Mouse (Mus musculus) hindbrain, embryonic 14.5 days (tissue): ENCODE measurements around the gene Arfrp1. TPM values are rescaled to one million over a fixed set of nuclear protein-coding genes. Genes with fewer than 3 reads are reported as not detected.
A peak's percentile ranks its signal among the peaks of the same experiment; 100 is the strongest.

Experiments used
- ATAC-seq: fragments of 200-750 bp; cut with Nextera tagmentation; 2 replicates; pipeline ENCODE4 v1.8.0; 2017; ENCODE audit warnings: moderate number of reproducible peaks, mild to moderate bottlenecking, moderate TSS enrichment, moderate library complexity; ENCODE audit not compliant: low FRiP score
- DNase-seq: peaks from one replicate; pipeline ENCODE4 v3.0.0-alpha.2; 2015; ENCODE audit warnings: low spot score
- H3K27ac ChIP-seq: fragments of 300-500 bp; sonication (generic); 2 replicates; pipeline ENCODE4 v1.5.1; 2014; ENCODE audit warnings: mild to moderate bottlenecking, moderate library complexity
- H3K27me3 ChIP-seq: fragments of 300-500 bp; sonication (generic); 2 replicates; pipeline ENCODE4 v1.6.1; 2014; ENCODE audit warnings: mild to moderate bottlenecking, low read length, mixed read lengths; ENCODE audit not compliant: control insufficient read depth, insufficient read depth
- H3K36me3 ChIP-seq: fragments of 300-500 bp; sonication (generic); replicated peaks from 2 replicates; pipeline ENCODE4 v1.6.1; 2014; ENCODE audit not compliant: control insufficient read depth, insufficient read depth
- H3K4me1 ChIP-seq: fragments of 300-500 bp; sonication (generic); replicated peaks from 2 replicates; pipeline ENCODE4 v1.6.1; 2014; ENCODE audit warnings: antibody characterized with exemption, low read length, mixed read lengths; ENCODE audit not compliant: control insufficient read depth, insufficient read depth
- H3K4me2 ChIP-seq: fragments of 300-500 bp; sonication (generic); replicated peaks from 2 replicates; pipeline ENCODE4 v1.6.1; 2014; ENCODE audit warnings: mild to moderate bottlenecking, moderate library complexity
- H3K4me3 ChIP-seq: fragments of 300-500 bp; sonication (generic); replicated peaks from 2 replicates; pipeline ENCODE4 v1.5.1; 2014; ENCODE audit warnings: mild to moderate bottlenecking, low read length
- H3K9ac ChIP-seq: fragments of 300-500 bp; sonication (generic); 2 replicates; pipeline ENCODE4 v1.6.1; 2014
- H3K9me3 ChIP-seq: fragments of 300-500 bp; sonication (generic); 2 replicates; pipeline ENCODE4 v1.6.1; 2016; ENCODE audit warnings: low read length; ENCODE audit not compliant: control insufficient read depth
- WGBS: fragments of 180-500 bp; shearing (Covaris S2); extraction: QIAGEN DNeasy Blood & Tissue Kit; methylation state at CpG from one replicate; pipeline ENCODE4 v1.1.7; 2014; 5-methylcytosine and 5-hydroxymethylcytosine counted together
- polyA plus RNA-seq: library from polyadenylated mRNA; unstranded; fragments of >200 nt; fragmentation: Nextera tagmentation; extraction: Ambion mirVana; gene quantifications from 2 replicates; pipeline ENCODE4 v1.2.1, GENCODE M21; 2014

Arfrp1 gene
- polyA plus RNA-seq, 1 experiment from 2014 or later = 63.3 TPM

DNA sequence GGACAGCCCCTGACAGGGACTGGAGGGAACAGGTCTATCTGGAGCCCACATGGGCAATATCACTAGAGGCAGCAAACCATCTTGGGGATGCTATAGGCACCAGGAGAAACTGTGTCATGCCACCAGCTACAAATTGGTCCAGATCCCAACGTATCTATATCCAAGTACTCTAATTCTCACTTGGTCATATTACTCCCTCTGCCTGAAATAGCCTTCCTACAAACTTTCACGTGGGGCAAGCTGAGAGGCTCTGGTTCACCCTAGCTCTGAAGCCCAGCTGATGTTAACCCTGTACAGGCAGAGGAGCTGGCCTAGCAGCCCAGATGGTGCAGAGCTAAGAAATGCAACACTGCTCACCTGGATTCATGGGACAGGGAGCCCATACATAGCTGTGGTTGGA is 26.3 kb upstream of the Arfrp1 start:
- no peaks in the 10 kb centered on the region for H3K9me3 ChIP-seq
- H3K36me3 ChIP-seq = peaks cover 46% of the 10 kb centered on the region
- no peak overlapping the region for H3K4me3 ChIP-seq
- H3K4me1 ChIP-seq = no peaks in the 10 kb centered on the region
- H3K4me2 ChIP-seq = no peak overlapping the region
- H3K27ac ChIP-seq = no peak overlapping the region
- H3K27me3 ChIP-seq = no peaks in the 10 kb centered on the region
- DNase-seq (no peak), ATAC-seq (no peak)
- no peak overlapping the region for H3K9ac ChIP-seq
- WGBS = 75% methylated on average over 2 of the region's 2 CpGs

DNA sequence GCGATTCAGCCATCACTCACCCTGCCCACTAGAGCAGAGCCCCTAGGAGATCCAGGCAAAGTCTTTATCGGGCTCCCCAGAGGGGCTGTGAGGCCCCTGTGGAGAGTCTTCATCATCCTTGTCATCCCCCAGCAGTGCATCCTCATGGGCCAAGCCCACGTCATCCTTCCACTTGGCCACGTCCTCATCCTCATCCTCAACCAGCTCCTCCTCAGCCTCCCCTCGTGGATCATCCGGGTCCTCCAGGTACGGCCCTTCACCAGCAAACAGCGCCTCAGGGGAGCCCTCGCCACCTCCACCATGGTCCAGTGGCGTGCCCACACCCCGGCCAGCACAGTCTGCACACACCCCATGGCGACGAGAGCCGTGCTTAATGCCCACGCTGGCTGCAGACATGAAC is 25.8 kb upstream of the Arfrp1 start:
- ATAC-seq = no peak
- H3K27ac ChIP-seq = no peak overlapping the region
- no peak overlapping the region for H3K4me3 ChIP-seq
- H3K36me3 ChIP-seq = peaks cover 51% of the 10 kb centered on the region
- no peak for DNase-seq
- WGBS = 92% methylated on average over 15 of the region's 15 CpGs
- no peak overlapping the region for H3K9ac ChIP-seq
- no peak overlapping the region for H3K4me2 ChIP-seq
- H3K4me1 ChIP-seq = no peaks in the 10 kb centered on the region
- no peaks in the 10 kb centered on the region for H3K27me3 ChIP-seq
- no peaks in the 10 kb centered on the region for H3K9me3 ChIP-seq

DNA sequence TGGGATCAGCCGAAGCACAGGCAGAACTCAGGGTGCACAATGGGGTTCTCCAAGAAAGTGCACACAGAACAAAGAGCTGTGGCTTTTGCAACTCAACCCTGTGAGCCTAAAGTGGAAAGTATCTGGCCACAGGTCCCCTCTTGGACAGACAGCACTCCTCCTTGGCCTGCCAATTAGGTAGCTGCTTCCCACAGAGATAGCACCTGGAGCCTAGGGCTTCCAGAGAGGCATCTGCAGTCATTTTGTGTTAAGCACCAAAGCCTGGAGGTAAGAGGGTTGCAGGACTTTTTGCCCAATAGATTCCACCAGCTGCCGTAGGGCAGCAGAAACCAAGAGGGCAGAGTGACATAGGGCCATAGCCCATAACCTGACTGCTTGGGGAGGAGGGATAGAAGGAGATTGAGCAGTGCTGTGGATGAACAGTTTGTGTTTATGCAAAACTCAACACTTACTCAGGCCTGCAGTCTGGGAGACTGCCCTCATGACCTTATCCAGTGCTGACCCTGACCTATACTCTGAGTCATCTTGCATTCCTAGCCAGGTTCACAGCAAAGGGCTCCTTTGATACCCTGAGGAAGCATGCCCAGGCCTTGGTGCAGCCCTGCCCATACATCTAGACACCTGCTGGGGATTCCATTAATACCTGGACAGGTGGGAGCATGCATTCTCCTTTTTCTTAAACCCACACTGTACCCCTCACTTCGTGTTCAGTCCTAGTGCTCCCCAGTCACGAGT is 25.1 kb upstream of the Arfrp1 start:
- DNase-seq (no peak), ATAC-seq (no peak; the same call in 1 of the 2 replicates)
- Histone ChIP-seq H3K27ac (no peak overlapping the region), H3K27me3 (no peaks in the 10 kb centered on the region), H3K9ac (no peak overlapping the region), H3K4me1 (no peaks in the 10 kb centered on the region), H3K4me3 (no peak overlapping the region), H3K4me2 (no peak overlapping the region), H3K36me3 (peaks cover 58% of the 10 kb centered on the region), H3K9me3 (no peaks in the 10 kb centered on the region)
- 81% methylated on average over 4 of the region's 4 CpGs for WGBS

DNA sequence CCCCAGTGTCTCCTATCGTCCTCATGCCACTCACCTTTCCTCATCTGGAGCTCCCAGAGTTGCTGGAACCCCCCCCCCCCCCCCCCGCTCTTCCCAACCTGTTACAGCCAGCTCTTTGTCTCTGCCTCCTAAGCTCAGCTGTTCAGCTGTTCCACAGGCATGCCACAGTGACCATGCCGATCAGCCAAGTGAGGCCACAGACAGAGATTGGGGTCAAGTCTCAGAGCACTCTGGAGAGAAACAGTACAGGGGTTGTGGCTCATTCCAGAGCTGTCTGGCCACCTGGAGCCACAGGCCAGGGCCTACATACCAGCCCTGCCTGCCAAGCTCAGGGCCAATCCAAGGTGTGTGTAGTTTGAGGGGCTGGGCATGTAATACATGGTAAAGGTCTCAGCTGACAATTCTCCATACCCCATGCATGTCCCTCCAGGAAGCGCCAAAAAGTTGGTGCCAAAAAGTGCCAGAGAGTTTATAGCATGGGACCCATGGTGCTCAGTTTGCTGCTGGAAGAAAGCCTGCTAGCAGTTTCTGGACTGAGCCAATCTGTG is 21.5 kb upstream of the Arfrp1 start:
- Histone ChIP-seq H3K9ac (no peak overlapping the region), H3K4me2 (no peak overlapping the region), H3K9me3 (no peaks in the 10 kb centered on the region), H3K36me3 (peaks cover 77% of the 10 kb centered on the region), H3K27ac (no peak overlapping the region), H3K4me1 (no peaks in the 10 kb centered on the region), H3K27me3 (no peaks in the 10 kb centered on the region), H3K4me3 (no peak overlapping the region)
- ATAC-seq (no peak), DNase-seq (no peak)
- 77% methylated on average over 3 of the region's 4 CpGs for WGBS

DNA sequence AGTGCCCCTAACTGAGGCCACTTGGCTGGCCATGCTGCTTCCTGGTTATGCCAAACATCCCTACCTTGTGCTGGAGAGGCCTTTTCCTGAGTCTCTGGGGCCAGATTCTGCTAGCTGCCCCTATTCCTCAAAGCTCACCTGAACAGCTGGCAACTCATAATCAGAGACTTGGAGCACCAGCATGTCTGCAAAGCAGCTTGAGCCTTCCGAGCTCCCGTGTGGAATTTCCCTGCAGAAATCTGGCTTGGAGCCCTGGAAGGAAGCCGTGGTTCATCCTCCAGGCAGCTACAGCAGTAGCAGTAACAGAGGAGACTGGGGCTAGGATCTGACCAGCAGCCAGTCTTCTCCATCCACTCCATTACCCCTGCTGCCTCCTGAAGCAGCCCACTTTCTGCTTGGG is 20.7 kb upstream of the Arfrp1 start:
- Histone ChIP-seq H3K36me3 (peaks cover 77% of the 10 kb centered on the region), H3K27me3 (no peaks in the 10 kb centered on the region), H3K27ac (no peak overlapping the region), H3K9me3 (no peaks in the 10 kb centered on the region), H3K9ac (no peak overlapping the region), H3K4me2 (no peak overlapping the region), H3K4me1 (no peaks in the 10 kb centered on the region), H3K4me3 (no peak overlapping the region)
- WGBS = 88% methylated on average over 3 of the region's 3 CpGs
- ATAC-seq = no peak
- DNase-seq = no peak

DNA sequence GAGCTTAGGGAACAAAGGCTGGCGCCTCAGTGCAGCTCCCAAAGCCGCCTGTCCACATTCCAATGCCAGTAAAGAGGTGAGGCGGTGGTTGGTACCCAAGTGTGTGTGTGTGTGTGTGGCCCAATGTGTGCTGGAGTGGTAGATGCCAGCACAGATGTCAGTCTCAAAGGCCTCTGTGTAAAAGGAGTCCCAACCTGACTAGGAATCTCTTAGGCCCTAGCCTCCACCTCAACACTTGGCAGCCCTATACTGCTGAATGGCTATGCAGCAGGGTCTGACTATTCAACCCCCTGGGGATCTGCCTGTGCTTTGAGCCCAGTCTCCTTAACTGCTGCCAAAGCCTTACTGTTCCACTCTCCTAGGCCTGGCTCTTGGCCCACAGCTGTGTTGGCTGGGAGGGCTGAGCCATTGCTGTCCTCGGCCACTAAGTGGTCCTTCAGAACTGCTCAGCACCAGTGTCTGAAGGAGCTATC is 19.8 kb upstream of the Arfrp1 start:
- Histone ChIP-seq H3K9me3 (no peaks in the 10 kb centered on the region), H3K4me2 (no peak overlapping the region), H3K27ac (no peak overlapping the region; the same call in 1 of the 2 replicates), H3K36me3 (peaks cover 77% of the 10 kb centered on the region), H3K27me3 (no peaks in the 10 kb centered on the region), H3K4me1 (no peaks in the 10 kb centered on the region), H3K9ac (no peak overlapping the region), H3K4me3 (no peak overlapping the region)
- 80% methylated on average over 4 of the region's 4 CpGs for WGBS
- ATAC-seq (peak; percentile 58; the same call in 1 of the 2 replicates), DNase-seq (no peak)

DNA sequence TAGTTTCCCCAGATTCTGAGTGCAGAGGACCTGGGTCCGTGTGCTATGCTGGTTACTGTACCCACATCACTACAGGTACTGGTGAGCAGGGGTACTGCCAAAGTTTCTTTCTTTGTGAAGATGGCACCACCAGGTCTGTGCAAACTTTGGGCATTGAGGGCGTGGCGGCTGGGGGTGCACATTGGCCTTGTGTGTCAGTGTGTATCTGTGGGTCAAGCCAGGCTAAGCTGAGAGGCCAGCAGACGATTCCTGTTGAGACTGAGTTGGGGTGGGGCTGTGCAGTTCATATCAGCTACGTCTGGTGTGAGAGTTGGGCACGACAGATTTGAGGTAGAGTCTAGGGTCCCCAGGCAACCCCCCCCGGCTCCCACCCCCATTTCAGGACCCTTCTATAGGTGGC is 19.3 kb upstream of the Arfrp1 start:
- Histone ChIP-seq H3K4me3 (no peak overlapping the region), H3K9me3 (no peaks in the 10 kb centered on the region), H3K36me3 (peaks cover 77% of the 10 kb centered on the region), H3K9ac (no peak overlapping the region), H3K27ac (no peak overlapping the region), H3K4me1 (no peaks in the 10 kb centered on the region), H3K4me2 (no peak overlapping the region), H3K27me3 (no peaks in the 10 kb centered on the region)
- ATAC-seq (peak; percentile 4; the same call in 1 of the 2 replicates), DNase-seq (no peak)
- 90% methylated on average over 7 of the region's 7 CpGs for WGBS

DNA sequence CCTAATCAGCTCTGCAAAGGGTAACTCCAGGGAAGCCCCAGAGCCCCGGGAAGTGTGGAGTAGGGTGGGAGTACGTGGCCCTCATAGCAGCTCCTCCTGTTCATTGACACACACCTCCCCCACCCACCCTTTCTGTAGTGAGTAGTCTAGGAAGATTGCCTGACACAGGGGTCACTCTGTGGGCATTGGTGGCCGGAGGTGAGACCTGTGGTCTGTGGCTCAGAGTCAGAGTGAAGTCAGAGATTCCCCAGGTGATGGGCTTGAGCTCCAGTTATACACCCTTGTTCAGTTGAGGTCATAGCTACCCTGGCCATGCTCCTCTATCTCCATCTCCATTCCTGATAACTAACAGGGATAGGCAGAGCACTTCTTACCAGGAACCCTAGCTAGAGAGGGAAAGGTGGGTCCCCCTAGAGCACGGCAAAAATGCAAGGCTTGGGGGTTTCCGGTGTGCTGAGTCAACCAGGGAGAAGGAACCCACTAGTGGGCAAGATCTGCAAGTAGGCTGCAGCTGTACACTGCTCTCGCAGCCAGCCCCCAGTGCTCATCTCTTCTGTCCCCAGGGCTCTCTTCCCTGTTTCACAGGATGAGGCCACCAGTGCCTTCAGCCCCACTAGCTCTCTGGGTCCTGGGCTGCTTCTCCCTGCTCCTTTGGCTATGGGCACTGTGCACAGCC is 16.6 kb upstream of the Arfrp1 start:
- WGBS = 90% methylated on average over 6 of the region's 6 CpGs
- H3K4me1 ChIP-seq = no peaks in the 10 kb centered on the region
- peaks cover 78% of the 10 kb centered on the region for H3K36me3 ChIP-seq
- ATAC-seq (no peak), DNase-seq (no peak)
- no peak overlapping the region for H3K9ac ChIP-seq
- no peak overlapping the region for H3K4me3 ChIP-seq
- H3K9me3 ChIP-seq = no peaks in the 10 kb centered on the region
- H3K27me3 ChIP-seq = no peaks in the 10 kb centered on the region
- H3K27ac ChIP-seq = no peak overlapping the region
- no peak overlapping the region for H3K4me2 ChIP-seq

DNA sequence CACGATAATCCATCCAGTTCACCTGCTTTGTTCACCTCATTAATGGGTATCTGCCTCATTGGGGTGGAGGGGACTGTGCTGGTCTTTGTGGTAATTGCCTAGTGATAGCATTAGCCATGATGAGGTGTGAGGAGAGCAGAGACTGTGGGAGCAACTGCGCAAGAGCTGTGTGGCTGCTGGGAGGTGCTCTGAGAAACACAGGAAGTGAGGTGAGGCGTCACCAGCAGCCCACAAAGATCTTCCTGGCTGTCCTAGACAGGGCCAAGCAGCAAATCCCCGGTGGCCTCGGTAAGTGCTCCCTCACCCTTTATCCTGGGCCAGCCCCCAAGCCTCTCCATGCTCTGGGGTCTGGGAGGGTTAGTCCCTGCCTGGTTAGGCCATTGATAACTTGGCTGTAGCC is 15.9 kb upstream of the Arfrp1 start:
- 90% methylated on average over 5 of the region's 5 CpGs for WGBS
- peaks cover 73% of the 10 kb centered on the region for H3K36me3 ChIP-seq

More for the DNA sequence above, 15.9 kb upstream of the Arfrp1 start:
- Histone ChIP-seq H3K4me3 (no peak overlapping the region), H3K27ac (no peak overlapping the region), H3K4me1 (no peaks in the 10 kb centered on the region), H3K9me3 (no peaks in the 10 kb centered on the region), H3K27me3 (no peaks in the 10 kb centered on the region), H3K9ac (no peak overlapping the region), H3K4me2 (no peak overlapping the region)
- ATAC-seq (no peak), DNase-seq (no peak)
